Mouse (Mus musculus): ENCODE results near the gene Rsph10b.
"Not testable (repeated sequence)": the region's sequence is repeated elsewhere in the genome, so short reads cannot be mapped to it uniquely, and the experiment has no call there.

Rsph10b gene

DNA sequence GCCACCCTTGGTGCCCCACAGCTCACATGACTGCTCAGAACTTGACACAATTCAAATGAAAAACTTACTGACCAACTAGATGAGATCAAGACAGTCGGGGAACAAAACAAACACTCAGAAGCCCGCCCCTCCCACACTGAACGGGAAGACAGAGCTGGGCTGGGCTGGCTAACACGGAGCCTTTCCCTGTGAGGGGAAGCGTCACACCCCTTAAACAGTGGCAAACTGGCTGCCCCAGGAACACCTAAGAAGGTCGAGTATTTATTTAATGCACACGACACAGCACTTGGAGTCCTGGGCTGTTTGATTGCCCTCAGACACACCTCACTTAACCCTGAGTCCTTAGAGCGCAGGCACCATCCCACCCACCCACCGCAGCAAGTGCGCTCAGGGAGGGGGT is 59.8 kb downstream of the Rsph10b start:
- DNase-seq (ENCODE audit: low read depth, low spot score), result no peak

DNA sequence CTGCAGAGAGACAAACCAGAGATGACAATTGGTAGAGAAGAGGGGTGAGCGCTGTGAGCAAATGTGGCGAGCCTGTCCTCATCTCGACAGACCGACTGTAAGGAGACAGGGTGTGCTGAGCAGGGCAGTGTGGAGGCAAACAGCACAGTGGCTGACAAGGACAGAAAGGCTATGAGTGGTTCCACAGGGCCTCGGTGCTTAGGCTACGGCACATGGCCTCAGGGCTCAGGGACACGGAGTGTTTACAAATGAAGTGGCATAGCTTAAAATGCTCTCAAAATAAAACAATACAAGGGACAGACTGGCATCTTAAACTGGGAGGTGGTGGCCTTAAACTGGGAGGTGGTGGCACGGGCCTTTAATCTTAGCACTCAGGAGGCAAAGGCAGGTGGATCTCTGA is 60.4 kb downstream of the Rsph10b start:
- no peak for DNase-seq (ENCODE audit: low read depth, low spot score)

DNA sequence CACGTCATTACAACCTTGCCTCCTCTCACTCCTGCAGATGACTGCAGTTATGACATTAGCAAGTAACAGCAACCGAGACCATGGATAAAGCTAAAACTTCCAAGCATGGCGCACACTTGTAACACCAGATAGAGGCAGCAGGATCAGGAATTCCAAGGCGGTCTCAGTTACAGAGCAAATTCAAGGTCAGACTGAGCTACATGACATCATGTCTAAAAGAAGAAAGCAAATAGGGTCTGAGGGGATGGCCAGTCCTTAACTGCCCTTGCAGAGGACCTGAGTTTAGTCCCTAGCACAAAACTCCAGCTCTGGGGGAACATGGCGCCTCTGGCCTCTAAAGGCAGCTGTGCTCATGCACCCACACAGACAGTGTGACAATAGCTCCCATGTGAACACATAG is 61.0 kb downstream of the Rsph10b start:
- DNase-seq (ENCODE audit: low read depth, low spot score), result no peak

DNA sequence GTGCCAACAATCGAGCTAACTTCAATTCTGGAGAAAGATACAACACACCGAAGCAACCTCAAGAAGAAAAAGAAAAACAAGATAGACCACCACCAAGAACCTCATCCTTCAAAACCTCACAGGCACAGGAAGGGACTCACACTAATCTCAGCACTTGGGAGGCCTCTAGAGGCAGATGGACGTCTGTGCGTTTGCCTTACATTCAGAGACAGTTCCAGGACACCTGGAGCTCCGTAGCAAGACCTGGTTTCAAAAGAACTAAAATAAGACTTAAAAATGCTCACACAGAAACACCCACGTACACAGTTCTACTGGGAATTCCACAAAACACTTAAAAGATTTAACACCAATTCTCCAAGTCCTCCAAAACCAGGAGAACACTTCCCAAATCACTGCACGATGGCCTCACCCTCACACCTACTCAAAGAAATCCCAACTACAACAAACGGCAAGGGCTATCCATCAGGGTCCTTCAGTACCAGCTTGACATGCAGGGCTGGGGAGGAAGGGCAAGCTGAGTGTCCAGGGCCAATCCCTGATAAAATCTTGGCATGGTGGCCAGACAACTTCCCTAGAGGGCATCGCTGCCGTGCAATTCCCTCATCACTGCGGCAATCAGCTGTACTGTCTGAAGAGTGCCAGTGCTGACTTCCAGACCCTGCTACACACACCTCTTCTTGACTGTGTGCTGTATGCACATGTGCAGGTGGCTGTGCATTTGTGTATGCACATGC is 62.0 kb downstream of the Rsph10b start:
- peak; percentile 29 for DNase-seq (ENCODE audit: low read depth, low spot score)

DNA sequence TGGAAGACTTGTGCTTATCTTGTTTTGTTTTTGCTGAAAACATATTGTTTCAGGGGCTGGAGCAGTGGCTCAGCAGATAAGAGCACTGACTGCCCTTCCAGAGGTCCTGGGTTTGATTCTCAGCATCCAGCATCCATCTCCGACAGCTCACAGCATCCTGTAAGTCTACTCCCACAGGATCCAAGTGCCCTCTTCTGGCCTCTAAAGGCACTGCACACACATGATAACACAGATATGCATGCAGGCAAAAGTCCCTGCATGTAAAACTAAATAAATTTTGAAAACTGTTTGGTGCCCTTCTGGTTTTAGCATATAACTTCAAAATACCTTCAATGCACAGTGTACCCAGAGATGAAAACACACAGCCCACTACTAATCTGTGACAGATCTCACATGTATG is 66.6 kb downstream of the Rsph10b start:
- DNase-seq (ENCODE audit: low read depth, low spot score), result peak; percentile 43

DNA sequence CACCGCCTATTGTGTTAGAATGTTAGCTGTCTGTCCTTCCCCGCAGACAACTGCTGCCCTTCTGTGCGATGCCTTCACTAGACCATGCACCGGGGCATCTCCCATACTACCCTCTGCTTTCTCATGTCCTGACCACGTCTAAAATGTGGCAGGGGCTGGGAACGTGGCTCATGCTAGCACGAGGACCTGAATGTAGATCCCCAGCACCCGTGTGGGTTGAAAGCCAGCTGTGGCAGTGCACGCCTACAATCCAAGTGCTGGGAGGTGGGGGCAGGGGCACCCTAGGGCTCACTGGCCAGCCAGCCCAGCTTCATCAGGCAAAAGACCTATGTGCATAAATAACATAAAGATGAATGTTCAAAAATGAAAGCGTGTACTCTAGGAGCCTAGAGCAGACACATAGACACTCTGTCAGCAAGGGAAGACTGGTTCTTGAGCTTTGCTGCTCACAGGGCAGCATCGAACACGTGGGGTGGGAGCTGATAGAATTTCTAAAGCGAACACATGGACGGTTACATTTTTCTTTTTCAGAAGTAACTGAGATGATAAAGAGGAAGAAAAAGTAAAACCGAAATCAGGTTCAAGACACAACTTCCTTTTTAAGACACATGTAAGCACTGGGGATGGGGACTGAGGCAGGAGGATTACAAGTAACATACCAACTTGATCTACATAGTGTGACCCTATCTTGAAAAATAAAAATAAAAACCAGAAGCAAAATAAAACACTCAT is 69.8 kb downstream of the Rsph10b start:
- DNase-seq (ENCODE audit: low read depth, low spot score), result no peak

DNA sequence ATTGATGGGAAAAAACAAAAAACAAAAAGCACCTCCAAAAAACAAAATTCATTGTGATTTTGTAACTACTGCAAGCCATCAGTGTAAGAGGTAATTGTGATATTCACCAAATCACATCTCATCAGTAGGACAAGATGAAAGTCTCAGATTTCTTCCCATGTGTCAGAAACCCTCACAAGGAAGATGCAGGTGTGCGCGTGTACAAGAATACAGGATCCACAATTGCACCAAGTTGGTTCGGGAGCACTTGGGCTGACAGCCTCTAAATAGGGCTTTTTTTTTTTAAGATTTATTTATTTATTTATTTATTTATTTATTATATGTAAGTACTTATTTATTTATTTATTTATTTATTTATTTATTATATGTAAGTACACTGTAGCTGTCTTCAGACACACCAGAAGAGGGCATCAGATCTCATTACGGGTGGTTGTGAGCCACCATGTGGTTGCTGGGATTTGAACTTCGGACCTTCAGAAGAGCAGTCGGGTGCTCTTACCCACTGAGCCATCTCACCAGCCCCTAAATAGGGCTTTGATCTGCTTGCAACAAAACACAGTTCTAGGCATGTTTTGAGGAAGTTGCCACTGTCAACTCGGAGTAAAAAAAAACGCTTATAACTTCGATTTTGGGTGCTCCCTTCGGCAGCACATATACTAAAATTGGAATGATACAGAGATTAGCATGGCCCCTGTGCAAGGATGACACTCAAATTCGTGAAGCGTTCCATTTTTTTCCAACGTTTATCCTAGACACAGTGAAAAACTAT is 80.7 kb downstream of the Rsph10b start:
- DNase-seq (ENCODE audit: low read depth, low spot score), result not testable (repeated sequence)

DNA sequence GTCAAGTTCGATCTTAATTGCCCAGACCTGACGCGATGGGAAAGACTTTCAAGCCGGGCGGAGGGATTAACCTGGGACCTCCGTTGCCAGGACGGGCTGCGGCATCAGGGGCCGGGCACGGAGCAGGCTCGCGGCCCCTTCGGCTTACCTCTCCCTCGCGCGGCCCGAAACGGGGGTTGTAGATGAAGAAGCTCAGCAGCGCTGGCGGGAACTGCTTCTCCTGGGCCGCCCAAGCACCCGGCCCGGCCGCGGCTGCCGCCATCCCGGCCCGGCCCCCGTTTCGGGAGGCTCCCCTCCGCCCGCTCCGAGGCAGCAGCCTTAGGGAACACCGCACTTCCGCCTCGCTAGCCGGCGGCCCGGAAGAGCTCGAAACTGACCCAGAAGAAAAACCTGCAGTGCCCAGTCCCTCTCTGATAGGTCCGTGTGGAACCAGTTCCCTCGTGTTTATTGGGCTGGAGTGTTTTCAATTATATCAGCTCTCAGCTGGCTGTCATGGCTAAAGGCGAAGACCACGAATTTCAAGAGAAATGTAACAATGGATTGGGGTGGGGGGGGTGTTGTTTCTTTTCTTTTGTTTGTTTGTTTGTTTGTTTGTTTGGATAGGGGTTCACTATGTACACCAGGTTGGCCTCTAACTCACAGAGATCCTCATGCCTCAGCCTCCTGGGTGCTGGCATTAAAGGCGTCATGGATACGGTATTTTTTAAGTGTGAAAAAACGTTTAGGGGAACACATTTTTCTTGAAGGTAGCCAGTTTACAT is 81.9 kb downstream of the Rsph10b start, which contains the start of gene Ccz1:
Gene Ccz1, minus strand, starts transcription at position 327 of the 761 bp plus-strand sequence.
- DNase-seq (ENCODE audit: low read depth, low spot score), result peak; percentile 92

DNA sequence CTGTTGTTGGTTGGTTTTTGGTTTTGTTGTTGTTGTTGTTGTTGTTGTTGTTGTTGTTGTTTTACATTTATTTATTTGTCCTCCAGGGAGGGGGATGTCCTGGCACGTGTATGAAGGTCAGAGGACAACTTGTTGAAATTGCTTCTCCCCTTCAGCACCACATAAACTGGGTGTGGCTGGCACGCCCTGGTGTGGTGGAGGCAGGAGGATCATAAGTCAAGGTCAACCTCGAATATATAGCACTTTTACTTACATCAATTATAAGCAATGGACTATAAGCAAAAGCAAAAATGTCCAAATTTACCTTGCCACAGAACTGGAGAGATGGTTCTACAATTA is 82.4 kb downstream of the Rsph10b start:
- no peak for DNase-seq (ENCODE audit: low read depth, low spot score)

DNA sequence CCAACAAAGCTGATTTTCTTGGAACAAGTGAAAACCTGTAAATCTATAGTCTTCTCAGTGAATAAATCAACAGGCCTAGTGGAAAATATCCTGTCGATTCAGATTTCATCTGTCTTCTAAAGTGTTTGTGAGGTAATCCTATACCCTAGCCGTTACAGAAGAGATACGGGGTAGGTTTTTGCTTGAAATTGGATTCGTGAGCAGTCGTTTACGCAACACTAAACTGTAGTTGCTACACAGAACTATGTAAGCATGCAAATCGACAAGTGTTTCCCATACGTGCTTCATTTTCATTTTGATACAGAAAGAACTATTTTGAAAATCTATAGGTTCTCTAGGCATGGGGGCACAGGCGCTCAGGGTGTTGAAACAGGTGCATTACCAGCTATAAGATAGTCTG is 83.0 kb downstream of the Rsph10b start:
- DNase-seq (ENCODE audit: low read depth, low spot score), result no peak

DNA sequence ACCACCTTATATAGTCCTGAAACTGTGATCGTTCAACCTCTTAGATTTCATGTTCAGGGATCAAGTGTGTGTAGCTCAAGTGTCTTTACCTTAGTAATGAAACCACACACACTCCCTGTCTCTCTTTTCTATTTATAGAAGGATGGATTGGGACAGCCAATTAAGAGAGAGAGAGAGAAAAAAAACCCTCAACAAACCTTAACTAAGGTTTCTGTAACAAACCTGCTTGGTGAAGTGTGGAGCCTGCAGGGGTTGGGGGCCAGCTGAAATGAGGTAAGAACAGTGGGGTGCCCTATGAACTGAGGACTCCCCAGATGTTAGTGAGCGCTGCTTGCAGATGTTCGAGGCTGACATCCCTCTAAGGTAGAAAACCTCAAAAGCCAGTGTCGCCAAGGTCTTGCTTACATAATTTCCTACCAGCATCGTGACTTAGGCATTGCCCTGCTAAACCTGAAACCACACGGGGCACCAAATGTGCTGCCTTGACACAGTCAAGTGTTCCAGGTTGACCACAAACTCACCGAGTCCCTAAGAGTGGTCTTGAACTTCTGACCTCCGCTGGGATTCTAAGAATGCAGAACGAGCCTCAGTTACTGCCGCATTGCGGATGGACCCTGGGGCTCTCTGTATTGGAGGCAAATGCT is 93.9 kb downstream of the Rsph10b start, which contains the start of gene Ocm:
Gene Ocm, minus strand, starts transcription at position 51 of the 644 bp plus-strand sequence.
- no peak for DNase-seq (ENCODE audit: low read depth, low spot score)

DNA sequence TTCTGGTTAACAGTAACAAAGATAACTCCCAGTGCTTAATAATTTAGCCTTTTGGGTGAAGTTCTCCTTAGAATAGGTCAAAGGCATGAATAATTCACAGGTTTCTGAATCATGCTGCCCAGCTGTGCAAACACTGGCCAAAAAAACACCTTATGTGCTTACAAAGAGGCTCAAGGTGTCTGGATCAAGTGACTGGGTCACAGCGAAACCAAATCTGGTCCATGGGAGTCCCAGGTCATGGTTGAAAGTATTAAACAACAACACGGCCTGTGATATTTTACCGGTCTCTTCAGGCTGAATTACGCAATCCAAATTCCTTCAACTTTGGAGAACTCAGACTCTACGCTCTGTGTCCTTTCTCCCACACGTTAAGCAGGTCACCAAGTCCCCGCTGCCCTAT is 99.7 kb downstream of the Rsph10b start:
- DNase-seq (ENCODE audit: low read depth, low spot score), result no peak

DNA sequence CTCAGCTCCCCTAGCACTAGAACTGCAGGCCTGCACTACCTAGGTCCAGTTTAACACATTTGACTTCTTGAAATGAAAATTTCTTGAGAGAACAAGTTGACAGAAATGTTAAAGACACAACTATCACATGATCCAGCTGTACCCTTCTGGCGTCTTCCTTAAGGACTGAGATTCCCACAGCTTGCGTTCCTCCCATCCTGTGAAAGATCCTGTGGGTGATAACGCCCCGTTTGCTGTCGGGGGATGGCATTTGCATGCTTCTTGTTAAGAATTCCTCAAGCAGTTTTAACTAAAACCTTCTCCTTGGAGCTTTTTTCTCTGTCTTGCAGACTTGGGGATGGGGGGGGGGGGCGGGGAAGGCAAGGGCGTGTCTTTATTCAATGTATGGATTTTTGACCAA is 101.7 kb downstream of the Rsph10b start:
- peak; percentile 43 for DNase-seq (ENCODE audit: low read depth, low spot score)
